Mouse (Mus musculus) midbrain, embryonic 12.5 days (tissue): ENCODE measurements around the gene Hnrnpr. TPM values are rescaled to one million over a fixed set of nuclear protein-coding genes. Genes with fewer than 3 reads are reported as not detected.

Experiments used
- polyA plus RNA-seq: library from polyadenylated mRNA; unstranded; fragments of >200 nt; fragmentation: Nextera tagmentation; extraction: Ambion mirVana; gene quantifications from 2 replicates; pipeline ENCODE4 v1.2.1, GENCODE M21; 2016

Hnrnpr gene
- polyA plus RNA-seq, 1 experiment from 2014 or later, result 237 TPM

Other genes with a start within 250 kb of the Hnrnpr start
- gene Id3, start 167.4 kb upstream of the Hnrnpr start, polyA plus RNA-seq, result 355 and 390 TPM in 2 replicates
- gene E2f2, start 138.5 kb upstream of the Hnrnpr start, polyA plus RNA-seq, result 10.0 and 10.7 TPM in 2 replicates
- 8.2 and 8.9 TPM in 2 replicates for gene Asap3, start 104.6 kb upstream of the Hnrnpr start, polyA plus RNA-seq
- gene Tcea3, start 63.2 kb upstream of the Hnrnpr start, polyA plus RNA-seq, result 2.3 and 3.5 TPM in 2 replicates
- 38.4 and 40.5 TPM in 2 replicates for gene Zfp46, start 26.3 kb upstream of the Hnrnpr start, polyA plus RNA-seq
- 0.06 and 0.68 TPM in 2 replicates for gene Htr1d, start 112.6 kb downstream of the Hnrnpr start, polyA plus RNA-seq
- 0.13 and 0.17 TPM in 2 replicates for gene 6030445D17Rik, start 151.3 kb downstream of the Hnrnpr start, polyA plus RNA-seq
- gene Luzp1, start 158.8 kb downstream of the Hnrnpr start, polyA plus RNA-seq, result 88.0 and 97.0 TPM in 2 replicates